Mouse (Mus musculus): Measurements from ENCODE around the gene Dkkl1.
"Not testable (repeated sequence)": the region's sequence is repeated elsewhere in the genome, so short reads cannot be mapped to it uniquely, and the experiment has no call there.

Gene Dkkl1

DNA sequence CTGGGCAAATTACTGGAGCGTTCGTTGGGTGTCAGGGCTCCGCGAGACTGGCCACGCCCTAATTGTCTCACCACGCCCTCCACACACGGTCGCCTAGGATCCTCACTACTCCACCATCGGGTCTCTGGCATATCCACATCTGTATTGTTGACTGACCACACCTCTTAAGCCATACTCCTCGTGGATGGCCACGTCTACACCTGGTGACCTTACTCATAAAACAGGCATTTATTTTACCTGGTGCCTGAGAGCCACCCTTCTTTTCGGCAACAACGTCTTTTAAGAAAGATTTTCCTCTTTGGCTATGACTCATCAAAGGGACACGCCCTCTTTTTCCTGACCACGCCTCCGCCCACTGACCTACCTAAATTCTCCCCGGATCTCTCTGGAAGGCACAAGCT, at the start of gene Dkkl1:
Dkkl1 (minus strand) TSS at position 297 of the 401 bp plus-strand sequence.
- DNase-seq (ENCODE audit: low read depth, low spot score), result peak; percentile 61

DNA sequence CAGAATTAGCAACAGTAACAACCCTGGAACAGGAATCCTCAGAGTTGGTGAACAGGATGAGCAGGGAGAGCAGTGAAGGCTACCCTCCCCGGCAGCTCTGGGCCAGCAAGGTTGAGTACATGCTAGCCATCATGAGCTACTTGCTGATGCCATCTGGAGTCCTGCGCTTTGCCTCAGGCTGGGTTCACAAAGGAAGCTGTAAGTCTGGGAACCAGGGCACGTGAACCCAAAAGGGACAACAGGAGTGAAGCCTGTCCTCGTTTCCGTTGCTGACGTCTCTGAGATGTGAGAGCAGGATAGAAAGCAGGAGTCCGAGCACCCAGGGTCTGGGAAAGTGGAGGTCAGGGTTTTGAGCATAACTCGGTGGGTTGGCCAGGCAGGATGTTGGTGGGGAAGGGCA, 47.3 kb upstream of the Dkkl1 start:
- DNase-seq (ENCODE audit: low read depth, low spot score), result no peak

DNA sequence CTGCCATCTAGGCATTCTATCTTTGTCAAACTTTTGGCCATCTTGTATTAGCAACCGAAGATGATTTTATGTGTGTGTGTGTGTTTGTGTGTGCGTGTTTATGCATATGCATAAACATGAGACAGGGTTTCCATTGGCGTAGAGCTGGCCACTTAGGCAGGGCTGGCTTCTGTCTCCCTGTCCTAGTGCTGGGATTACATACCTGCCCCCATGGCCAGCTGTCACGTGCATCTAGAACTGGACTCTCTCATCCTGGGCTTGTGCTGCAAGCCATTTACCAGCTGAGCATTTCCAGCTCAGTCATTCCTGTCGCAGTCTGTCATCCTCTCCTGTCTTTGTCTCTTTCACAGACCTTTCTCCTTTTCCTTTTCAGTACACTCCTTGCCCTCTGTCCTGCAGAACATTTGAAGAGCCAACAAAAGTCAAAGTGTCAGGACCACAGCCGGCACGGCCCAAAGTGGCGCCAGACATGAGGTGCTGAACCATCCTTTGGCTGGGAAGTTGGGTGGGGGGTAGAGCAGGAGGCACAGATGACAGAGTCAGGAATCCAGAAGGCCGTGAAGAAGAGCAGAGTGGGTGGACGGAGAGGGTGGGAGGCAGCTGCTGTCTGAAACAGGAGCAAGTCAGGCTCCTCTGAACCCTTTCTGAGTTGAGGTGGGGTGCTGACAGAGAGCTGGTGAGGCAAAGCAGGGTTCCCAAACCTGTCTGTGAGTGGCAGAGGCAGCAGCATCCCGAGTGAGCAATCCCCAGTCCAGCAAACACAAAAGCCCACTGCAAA, 45.3 kb upstream of the Dkkl1 start:
- DNase-seq (ENCODE audit: low read depth, low spot score), result no peak

DNA sequence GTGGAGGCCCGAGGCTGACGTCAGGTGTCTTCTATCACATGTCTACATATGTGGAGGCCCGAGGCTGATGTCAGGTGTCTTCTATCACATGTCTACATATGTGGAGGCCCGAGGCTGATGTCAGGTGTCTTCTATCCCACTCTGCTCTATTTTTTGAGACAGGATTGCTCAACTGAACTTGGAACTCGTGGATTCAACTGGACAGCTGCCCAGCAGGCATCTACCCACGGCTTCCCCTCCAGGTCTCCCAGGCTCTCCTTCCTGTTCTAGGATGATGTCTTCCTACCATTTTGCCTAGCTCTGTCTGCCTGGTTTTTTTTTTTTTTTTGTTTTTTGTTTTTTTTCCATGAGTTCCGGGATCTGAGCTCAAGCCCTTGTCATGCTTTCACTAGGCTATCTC, 43.9 kb upstream of the Dkkl1 start:
- DNase-seq (ENCODE audit: low read depth, low spot score), result not testable (repeated sequence)

DNA sequence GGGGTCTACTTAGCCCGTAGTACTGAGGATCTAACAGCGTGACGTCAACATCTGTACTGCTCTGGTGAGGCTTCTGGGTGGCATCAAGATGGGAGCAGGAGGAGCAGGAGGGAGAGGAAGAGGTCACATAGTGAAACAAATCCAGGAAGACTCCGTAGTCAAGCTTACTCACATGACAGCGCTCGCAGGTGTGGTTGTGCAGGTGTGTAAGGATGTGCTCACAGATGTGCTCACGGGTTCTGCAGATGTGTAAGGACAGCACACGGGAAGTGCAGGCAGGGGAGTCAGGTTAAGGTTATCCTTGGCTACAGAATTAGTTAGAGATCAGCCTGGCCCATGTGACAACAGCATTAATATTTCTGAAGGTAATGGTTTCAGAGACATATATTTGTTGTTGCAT, 41.9 kb upstream of the Dkkl1 start:
- DNase-seq (ENCODE audit: low read depth, low spot score), result no peak

DNA sequence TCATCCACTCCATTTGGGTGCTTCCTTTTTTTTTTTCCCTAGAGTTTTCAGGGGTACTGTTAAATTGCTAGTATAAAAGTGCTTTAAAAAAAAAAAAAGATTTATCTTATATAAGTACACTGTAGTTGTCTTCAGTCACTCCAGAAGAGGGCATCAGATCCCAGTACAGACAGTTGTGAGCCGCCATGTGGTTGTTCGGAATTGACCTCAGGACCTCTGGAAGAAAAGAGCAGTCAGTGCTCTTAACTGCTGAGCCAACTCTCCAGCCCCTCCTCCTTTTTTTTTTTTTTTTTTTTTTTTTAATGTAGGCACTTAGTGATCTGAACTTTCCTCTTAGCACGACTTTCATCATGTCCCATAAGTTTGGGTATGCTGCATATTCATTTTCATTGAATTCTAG, 35.7 kb upstream of the Dkkl1 start:
- DNase-seq (ENCODE audit: low read depth, low spot score), result peak; percentile 37

DNA sequence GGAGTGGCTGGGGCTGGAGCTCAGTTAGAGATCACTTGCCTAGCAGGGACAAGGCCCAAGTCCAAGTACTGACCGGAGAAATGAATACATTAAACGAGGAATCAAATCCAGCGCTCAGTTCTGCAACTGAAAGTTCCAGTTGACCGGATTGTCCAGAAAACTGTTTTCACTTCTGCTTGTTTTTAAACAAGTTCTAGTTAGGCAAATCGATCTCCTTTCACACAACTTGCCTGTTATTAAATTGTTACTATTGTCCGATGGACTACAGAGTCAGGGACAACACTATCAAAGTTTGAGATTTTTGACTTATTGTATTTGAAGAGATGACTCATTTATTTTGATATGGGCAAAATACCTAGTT, 29.4 kb upstream of the Dkkl1 start:
- DNase-seq (ENCODE audit: low read depth, low spot score), result no peak

DNA sequence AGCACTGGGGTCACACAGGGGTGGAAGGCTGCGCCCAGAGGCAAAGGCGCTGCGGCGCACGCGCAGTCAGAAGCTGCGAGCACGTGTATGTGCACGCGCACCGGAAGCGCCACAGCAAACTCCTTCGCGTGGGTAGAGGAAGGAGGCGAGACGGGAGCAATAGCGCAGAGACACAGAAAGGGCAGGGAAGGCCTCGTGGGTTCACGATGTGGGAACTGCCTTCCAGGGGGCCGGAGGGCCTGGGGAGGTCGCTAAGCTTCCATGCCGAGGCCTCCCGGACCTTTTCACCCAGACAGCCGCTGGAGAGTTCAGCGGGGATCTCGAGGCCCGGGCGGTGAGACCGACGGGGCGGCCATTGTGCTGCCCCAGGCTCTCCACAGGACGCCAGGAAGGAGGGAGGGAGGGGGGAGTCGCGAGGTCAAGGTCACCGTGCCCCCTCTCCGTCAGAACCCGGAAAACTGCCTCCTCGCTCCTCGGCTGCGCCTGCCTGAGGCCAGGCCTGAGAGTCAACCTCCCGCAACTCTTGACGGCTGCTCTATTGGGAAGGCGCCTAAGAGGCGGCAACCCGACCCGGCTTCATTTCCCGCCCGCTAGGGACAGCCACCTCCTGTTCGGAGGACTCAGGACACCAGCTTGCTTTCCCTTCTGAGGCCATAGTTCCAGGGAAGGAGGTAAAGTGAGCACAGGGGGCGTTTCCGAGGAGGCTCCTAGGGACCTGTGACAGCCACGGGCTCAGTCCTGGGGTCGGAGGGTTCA, 28.9 kb upstream of the Dkkl1 start, which contains the start of gene Slc6a16:
Slc6a16 (plus strand) TSS at position 453 of the 756 bp plus-strand sequence.
- no peak for DNase-seq (ENCODE audit: low read depth, low spot score)

DNA sequence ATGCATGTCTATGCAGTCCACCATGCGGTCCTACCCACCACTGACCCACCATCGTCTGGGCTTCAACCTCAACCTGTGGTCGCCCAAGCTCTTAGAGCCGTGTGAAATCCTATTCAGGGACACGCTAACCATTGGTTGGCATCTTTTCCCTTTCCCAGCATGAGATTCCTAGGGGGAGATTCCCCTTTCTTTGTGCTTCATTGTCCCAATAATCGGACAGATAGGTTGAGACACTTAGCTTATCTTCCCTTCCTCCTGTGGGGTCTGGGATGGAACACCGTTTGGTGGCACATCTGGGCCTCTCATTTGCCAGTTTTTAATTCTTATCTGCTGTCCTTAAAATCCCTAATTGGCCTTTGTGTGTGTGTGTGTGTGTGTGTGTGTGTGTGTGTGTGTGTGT, 28.2 kb upstream of the Dkkl1 start:
- DNase-seq (ENCODE audit: low read depth, low spot score), result no peak

DNA sequence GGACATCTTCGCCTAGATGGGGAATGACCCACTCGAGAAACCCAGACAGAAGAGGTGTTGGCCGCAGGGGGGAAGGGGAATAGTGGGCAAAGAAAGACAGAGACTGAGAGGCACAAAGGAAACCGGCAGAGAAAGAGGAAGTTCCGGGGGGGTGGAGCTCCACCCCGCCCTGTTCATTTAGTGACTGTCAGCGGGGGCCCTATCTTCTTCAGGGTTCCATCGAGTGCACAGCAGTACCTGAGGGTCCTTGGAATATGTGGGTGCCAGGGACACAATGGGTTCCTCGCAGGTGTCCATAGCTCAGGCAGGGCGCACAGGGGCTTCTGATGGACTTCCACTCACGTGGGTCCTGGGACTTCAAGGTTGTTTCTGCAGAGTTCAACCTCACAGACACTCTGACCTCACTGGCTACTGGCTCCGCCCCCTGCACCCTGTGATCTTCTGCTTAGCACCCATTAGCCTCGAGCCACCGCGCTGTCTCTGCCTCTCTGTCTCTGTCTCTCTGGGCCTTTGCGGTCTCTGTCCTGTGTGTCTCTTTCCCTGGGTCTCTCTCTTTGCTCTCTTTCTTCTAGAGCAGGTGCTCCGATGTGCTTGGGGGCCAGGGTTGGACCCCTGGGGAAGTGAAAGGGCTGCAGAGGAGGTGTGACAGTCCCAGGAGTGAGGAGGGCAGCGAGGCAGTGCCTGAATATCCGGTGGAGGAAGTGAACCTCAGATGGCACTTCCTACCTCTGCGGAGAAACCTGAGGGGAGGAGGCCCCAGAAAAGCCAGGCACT, 27.0 kb upstream of the Dkkl1 start, which contains the start of gene Cd37:
Cd37 (minus strand) TSS at position 393 of the 774 bp plus-strand sequence.
- peak; percentile 92 for DNase-seq (ENCODE audit: low read depth, low spot score)

DNA sequence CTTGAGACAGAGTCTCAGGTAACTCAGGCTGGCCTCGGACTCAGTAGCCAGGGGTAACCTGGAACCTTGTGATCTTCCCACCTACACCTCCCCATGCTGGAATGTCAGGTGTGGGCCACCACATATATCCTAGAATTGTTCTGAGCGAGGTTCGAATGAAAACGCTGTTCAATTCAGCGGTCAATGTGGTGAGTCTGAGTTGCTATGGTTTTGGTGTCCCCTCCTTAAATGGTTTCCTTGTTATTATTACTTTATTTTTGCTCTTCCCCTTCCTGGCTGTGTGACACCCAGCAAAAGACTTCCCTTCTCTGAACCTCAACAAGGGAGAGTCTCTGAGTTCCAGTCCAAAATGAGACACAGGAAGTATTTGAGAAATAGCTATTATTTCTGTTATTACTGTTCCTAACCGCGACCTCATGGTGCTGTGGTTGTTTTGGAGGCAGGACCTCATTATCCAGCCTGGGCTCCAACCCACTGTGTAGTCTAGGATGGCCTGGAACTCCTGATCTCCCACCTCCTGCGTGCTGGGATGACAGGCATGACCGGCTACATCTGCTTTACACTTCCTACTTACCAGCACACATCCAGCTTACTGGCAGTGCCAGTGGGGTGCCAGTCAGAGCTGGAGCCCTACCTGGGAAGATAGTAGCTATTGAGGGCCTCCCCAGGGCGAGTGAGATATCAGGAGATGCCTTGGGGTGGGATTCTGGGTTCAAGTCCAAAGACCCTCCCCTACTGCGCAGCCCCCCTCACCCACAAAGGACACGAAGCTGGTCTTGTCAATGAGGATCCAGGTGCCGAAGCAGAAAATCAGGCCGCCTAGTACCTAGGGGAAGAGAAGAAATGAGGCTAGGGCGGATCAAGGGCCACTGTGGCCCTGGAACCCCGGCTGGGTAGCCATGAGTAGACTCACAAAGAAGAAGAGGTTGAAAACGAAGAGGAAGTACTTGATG, 26.1 kb upstream of the Dkkl1 start:
- DNase-seq (ENCODE audit: low read depth, low spot score), result peak; percentile 34

DNA sequence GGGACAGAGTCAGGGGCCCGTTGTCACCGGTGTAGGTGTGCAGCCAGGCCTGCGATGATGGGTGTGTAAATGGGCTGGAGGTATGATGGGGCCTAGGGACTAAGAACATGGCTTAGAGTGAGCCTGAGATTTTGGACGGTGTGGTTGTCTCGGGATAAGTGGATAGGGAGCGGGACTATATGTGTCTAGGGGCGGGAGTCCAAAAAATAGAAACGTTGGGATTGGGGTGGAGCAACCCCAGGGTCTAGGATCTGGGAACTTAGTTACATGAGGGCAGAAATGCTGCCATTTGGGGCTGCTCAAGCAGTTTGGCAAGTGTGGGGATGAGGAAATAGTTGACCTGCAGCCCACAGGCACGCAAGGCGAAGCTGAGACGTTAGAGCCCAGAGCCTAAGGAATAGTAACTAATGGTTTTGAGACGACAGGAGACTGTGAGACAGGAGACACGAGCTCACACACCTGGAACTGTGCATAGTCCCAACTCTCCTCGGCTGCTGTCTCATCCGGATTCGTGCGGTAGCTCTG, 23.8 kb upstream of the Dkkl1 start:
- DNase-seq (ENCODE audit: low read depth, low spot score), result no peak

DNA sequence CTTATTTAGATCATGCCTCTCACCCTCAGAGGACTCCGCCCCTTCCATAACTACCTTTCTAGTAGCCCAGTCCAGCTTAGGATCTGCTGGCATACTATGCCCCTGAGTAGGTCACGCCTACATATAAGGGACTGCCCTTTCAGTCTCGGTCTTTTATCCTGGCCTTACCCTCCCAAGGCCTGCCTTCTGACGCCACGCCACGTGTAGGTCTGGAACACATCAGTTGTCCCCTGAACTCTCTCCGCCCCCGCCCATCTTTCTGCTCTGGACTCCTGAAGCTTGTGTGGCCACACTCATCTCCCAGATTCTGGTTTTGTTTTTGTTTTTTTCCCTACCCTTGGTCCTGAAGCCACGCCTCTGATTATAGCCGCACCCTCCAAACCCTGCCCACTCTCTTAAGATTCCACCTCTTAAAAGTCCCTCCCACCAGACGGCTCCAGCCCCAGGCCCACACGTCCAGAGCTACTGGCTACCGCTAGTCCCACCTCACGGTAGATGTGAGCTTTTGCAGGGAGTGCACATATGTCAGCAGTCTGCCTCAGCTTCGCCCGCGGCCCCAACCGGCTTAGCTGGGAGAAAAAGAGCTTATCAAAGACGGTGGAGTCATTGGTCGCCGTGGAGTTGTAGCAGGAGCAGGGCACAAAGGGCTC, 23.1 kb upstream of the Dkkl1 start:
- no peak for DNase-seq (ENCODE audit: low read depth, low spot score)

DNA sequence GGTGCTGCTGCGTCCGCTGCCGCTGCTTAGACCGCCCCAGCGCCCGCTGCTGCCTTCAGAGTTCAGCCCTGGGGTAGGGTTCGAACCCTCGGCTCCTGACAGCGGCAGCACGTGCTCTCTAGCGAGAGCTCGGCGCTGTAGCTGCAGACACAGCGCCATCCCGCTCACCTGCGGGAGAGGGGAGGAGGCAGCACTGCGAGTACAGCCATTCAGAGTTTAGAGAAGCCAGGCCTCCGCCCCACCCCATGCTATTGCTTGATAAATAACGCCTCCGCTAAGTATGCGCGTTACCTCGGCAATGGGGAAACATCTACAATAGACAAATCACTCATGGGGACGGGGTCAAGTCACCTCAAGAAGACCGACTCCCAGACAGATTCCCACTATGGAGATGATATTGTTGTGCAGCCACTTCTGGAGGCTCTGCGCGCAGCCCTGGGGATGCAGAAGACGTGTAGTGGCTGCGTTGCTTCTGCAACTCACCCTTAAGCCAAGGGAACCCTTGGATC, 22.4 kb upstream of the Dkkl1 start:
- DNase-seq (ENCODE audit: low read depth, low spot score), result no peak

DNA sequence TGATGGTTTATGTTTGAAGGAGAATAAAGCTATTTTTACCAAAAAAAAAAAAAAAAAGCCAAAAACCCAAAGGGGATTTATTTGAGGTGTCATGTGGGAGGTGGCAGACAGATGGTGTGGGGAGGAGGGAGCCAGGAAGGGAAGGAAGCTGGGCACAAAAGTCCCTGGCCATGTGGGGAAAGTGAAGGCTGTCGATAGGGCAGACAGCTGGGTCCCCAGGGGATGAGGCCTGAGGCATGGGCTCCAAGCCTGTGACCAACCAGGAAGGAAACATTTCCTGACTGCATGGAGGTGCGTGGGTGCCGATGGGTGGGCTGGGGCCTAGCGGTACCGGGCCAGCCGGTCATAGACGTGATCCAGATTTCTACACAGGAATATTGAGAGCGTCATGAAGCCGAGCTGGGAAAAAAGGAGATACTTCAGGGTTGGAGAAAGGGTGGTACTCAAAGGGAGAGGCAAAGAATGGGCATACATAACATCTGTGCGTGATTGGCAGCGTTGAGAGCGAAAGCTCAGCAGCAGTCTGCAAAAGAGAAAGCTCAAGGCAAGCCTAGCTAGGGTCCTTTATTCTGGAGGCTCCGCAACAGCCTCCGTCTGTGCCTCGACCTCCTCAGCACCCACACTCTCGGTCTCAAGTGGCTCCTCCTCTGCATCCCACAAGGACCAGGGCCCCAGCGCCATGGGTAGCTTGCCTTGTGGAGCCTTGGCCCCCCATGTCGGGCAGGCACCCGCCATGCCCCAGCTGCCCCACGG, 21.8 kb upstream of the Dkkl1 start:
- DNase-seq (ENCODE audit: low read depth, low spot score), result no peak

DNA sequence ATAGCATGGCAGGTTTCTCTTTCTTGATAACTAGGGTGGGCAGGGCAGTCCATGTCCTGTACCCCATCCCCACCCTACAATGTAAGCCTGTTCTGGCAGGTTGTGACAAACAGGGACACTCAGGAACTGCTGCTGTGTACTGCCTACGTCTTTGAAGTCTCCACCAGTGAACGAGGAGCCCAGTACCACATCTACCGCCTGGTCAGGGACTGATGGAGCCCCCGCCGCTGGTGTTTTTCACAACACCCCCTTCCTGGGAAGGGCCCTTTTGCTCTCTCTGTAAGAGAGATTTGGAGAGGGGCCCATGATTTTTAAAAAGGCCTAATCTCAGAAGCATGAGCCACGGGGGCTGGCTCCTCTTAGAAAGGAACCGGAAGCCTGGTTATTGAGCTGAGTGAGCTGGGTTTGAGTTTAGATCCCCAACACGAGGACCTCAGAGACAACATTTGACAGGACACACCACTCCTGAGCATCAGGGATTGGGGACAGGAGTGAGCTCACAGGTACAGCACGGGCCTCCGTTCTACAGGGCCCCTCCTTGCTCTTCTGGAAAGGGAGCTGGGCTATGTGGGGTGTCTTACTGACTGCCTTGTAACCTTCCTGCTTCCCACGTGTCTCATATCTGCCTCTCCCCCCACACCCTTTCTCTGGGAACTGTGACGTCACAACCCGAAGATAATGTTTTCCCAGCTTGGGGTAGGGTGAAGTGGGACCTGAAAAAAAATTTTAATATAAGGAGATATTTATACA, 20.9 kb upstream of the Dkkl1 start:
- DNase-seq (ENCODE audit: low read depth, low spot score), result no peak

DNA sequence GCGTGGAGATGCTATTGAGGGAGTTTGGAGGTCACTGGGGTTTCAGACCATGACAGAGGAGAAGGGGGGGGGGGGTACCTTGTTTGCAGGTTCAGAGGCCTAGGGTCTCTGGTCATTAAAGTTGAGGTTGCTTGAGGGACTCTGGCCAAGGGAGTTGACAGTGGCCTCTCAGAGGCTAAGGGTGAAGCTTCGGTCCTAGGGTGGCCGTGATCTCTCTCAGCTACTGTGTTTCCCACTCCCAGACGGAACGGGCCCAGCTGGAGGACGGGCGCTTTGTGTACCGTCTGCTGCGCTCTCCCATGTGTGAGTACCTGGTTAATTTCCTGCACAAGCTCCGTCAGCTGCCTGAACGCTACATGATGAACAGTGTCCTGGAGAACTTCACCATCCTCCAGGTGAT, 20.0 kb upstream of the Dkkl1 start:
- no peak for DNase-seq (ENCODE audit: low read depth, low spot score)

DNA sequence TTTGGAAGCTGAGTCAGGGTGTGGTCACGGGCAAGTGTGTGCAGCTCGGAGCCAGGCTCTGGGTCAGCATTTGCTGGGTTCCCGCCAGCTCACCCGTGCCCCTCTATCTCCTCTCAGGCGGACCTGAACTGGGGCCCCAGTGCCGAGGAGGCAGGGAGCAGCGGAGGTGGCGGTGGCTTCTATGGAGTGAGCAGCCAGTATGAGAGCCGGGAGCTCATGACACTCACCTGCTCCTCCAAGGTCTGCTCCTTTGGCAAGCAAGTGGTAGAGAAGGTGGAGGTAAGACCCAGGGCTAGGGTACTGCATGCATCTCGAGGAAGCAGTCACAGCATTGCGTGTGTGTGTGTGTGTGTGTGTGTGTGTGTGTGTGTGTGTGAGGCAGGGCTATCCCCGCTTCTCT, 19.2 kb upstream of the Dkkl1 start:
- no peak for DNase-seq (ENCODE audit: low read depth, low spot score)
